Mouse (Mus musculus): ENCODE results near the gene Cacna1d. TPM values are rescaled to one million over a fixed set of nuclear protein-coding genes. Genes with fewer than 3 reads are reported as not detected.

The Cacna1d gene
- polyA plus RNA-seq, 1 experiment from 2014 or later: 10.1 TPM

DNA sequence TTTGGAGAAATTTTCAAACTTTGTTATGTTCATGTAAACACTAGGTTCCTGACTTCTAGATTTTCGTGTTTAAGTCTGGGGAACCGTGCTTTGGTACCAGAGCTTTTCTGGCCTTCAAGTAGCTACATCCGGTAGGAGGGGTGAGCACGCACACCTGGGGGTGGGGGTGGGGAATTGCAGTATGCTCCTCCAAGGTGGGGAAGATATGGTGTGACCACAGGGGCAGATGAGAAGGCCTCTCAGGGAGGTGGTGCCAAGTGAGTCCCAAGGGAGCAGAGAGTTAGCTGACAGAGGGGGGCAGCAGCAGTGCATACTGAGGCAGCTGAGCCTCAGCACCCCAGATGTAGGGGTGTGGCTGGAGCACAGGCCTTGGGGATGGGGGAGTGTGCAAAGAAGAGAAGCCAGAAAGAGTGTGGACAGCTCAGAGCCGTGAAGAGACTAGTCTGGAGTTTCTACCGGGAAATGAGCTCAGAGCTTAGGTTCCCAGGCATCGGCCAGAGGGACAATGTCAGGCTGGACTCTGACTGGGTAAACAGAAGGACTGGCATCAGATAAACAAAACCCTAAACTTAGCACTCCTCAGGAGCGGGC is 387.2 kb downstream of the Cacna1d start:
- H3K27ac ChIP-seq (replicated peaks; ENCODE audit: low read depth, low read length): no peak overlapping the region
- H3K4me1 ChIP-seq (ENCODE audit: control insufficient read depth, insufficient read depth, low read length): no peaks in the 10 kb centered on the region
- H3K4me3 ChIP-seq (replicated peaks; ENCODE audit: low read depth, low read length): no peak overlapping the region
- H3K27me3 ChIP-seq (ENCODE audit: control insufficient read depth, insufficient read depth, low read length): no peaks in the 10 kb centered on the region
- H3K4me2 ChIP-seq (ENCODE audit: low read length): no peak overlapping the region
- no peak overlapping the region for H3K9ac ChIP-seq (replicated peaks; ENCODE audit: low read length)
- DNase-seq: no peak
- no peaks in the 10 kb centered on the region for H3K9me3 ChIP-seq (ENCODE audit: control insufficient read depth, low read length)
- ATAC-seq (ENCODE audit: low FRiP score, low TSS enrichment): no peak
- 0 out of 2 replicates have a peak, but pooled peaks cover 5% of the 10 kb centered on the region for H3K36me3 ChIP-seq (ENCODE audit: control insufficient read depth, insufficient read depth, low read length)
- 77% methylated on average over 8 of the region's 8 CpGs for WGBS

DNA sequence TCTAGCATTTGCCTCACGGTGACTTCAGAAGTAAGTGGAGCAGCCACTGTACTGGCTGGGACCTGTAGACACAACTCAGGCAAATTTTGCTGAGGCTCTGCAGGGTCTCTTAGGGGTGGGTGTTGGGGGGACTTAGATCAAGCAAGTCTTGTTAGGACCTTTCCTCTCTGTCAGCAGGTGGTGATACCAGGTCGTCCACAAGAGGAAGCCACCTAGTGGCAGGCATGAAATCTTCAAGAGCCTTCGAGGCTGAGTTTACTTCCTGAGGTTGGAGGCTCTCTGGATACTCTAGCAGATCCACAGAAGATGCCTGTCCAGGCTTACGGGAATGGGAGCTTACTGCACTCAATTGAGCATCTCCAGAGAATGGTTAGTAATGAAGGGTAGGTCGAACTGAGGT is 394.0 kb downstream of the Cacna1d start:
- no peak overlapping the region for H3K9ac ChIP-seq (replicated peaks; ENCODE audit: low read length)
- 65% methylated on average over 5 of the region's 5 CpGs for WGBS
- H3K27me3 ChIP-seq (ENCODE audit: control insufficient read depth, insufficient read depth, low read length): no peaks in the 10 kb centered on the region
- H3K4me2 ChIP-seq (ENCODE audit: low read length): no peak overlapping the region
- H3K9me3 ChIP-seq (ENCODE audit: control insufficient read depth, low read length): no peaks in the 10 kb centered on the region
- no peak for ATAC-seq (ENCODE audit: low FRiP score, low TSS enrichment)
- no peaks in the 10 kb centered on the region for H3K4me1 ChIP-seq (ENCODE audit: control insufficient read depth, insufficient read depth, low read length)
- no peak overlapping the region for H3K27ac ChIP-seq (replicated peaks; ENCODE audit: low read depth, low read length)
- H3K36me3 ChIP-seq (ENCODE audit: control insufficient read depth, insufficient read depth, low read length): 0 out of 2 replicates have a peak, but pooled peaks cover 3% of the 10 kb centered on the region
- no peak overlapping the region for H3K4me3 ChIP-seq (replicated peaks; ENCODE audit: low read depth, low read length)
- peak; percentile 5 for DNase-seq

DNA sequence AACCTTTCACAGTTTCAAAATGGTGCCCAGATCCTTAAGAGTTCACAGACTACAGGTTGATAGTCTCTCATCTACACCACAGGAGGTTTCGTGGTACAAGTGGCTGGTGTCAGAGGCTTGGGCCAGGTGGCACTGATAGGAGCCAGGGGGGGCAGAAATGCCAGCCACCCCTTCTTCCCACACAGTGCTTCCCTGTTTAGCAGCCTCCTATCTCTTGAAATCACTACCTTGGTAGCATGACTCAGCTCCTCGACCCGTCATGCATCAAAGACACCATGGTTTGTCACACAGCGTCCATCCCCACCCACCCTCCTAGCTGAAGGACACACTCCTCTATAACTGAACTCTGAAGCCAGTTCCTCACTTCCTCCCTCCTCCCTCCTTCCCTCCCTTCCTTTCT is 398.8 kb downstream of the Cacna1d start:
- H3K4me1 ChIP-seq (ENCODE audit: control insufficient read depth, insufficient read depth, low read length): no peaks in the 10 kb centered on the region
- no peaks in the 10 kb centered on the region for H3K9me3 ChIP-seq (ENCODE audit: control insufficient read depth, low read length)
- no peak overlapping the region for H3K4me3 ChIP-seq (replicated peaks; ENCODE audit: low read depth, low read length)
- H3K9ac ChIP-seq (replicated peaks; ENCODE audit: low read length): no peak overlapping the region
- ATAC-seq (ENCODE audit: low FRiP score, low TSS enrichment) (no peak), DNase-seq (no peak)
- WGBS: 86% methylated on average over 4 of the region's 4 CpGs
- H3K27me3 ChIP-seq (ENCODE audit: control insufficient read depth, insufficient read depth, low read length): no peaks in the 10 kb centered on the region
- H3K27ac ChIP-seq (replicated peaks; ENCODE audit: low read depth, low read length): no peak overlapping the region
- H3K4me2 ChIP-seq (ENCODE audit: low read length): no peak overlapping the region
- 0 out of 2 replicates have a peak, but pooled peaks cover 2% of the 10 kb centered on the region for H3K36me3 ChIP-seq (ENCODE audit: control insufficient read depth, insufficient read depth, low read length)

- Histone ChIP-seq H3K9ac (replicated peaks; ENCODE audit: low read length) (no peak overlapping the region), H3K4me3 (replicated peaks; ENCODE audit: low read depth, low read length) (no peak overlapping the region), H3K4me1 (ENCODE audit: control insufficient read depth, insufficient read depth, low read length) (no peaks in the 10 kb centered on the region), H3K27me3 (ENCODE audit: control insufficient read depth, insufficient read depth, low read length) (no peaks in the 10 kb centered on the region), H3K36me3 (ENCODE audit: control insufficient read depth, insufficient read depth, low read length) (0 out of 2 replicates have a peak, but pooled peaks cover 2% of the 10 kb centered on the region), H3K4me2 (ENCODE audit: low read length) (no peak overlapping the region), H3K9me3 (ENCODE audit: control insufficient read depth, low read length) (no peaks in the 10 kb centered on the region), H3K27ac (replicated peaks; ENCODE audit: low read depth, low read length) (no peak overlapping the region)
- ATAC-seq (ENCODE audit: low FRiP score, low TSS enrichment): no peak
- DNase-seq: no peak
- WGBS: 89% methylated on average over 2 of the region's 2 CpGs
Observed at GRCm38 (mm10) chr14:30092021-30092420, 399.2 kb downstream of the Cacna1d start.

DNA sequence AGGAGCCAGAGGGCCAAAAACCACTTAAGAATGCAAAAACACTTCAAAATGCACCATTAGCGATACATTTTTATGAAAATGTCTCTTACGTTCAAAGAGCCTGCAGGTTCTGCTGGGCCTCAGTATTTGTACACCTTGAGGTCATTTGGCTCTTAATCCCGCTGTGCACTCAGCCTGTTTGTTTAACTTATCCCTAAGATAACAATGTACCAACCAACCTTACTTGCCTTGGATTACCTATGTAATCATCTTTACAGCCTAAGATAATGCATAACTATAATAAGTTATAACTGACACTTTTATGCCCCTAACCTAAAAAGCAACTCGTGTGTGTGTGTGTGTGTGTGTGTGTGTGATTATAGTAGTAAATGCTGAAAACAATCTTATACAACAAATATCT is 411.5 kb downstream of the Cacna1d start:
- H3K36me3 ChIP-seq (ENCODE audit: control insufficient read depth, insufficient read depth, low read length): peaks cover 9% of the 10 kb centered on the region; the same call in 1 of the 2 replicates
- no peak overlapping the region for H3K9ac ChIP-seq (replicated peaks; ENCODE audit: low read length)
- ATAC-seq (ENCODE audit: low FRiP score, low TSS enrichment) (no peak), DNase-seq (no peak)
- no peaks in the 10 kb centered on the region for H3K4me1 ChIP-seq (ENCODE audit: control insufficient read depth, insufficient read depth, low read length)
- H3K27me3 ChIP-seq (ENCODE audit: control insufficient read depth, insufficient read depth, low read length): no peaks in the 10 kb centered on the region
- no peak overlapping the region for H3K27ac ChIP-seq (replicated peaks; ENCODE audit: low read depth, low read length)
- no peak overlapping the region for H3K4me2 ChIP-seq (ENCODE audit: low read length)
- H3K4me3 ChIP-seq (replicated peaks; ENCODE audit: low read depth, low read length): no peak overlapping the region
- no peaks in the 10 kb centered on the region for H3K9me3 ChIP-seq (ENCODE audit: control insufficient read depth, low read length)
- WGBS: 81% methylated on average over 4 of the region's 4 CpGs

- ATAC-seq (ENCODE audit: low FRiP score, low TSS enrichment): no peak
- no peak overlapping the region for H3K27ac ChIP-seq (replicated peaks; ENCODE audit: low read depth, low read length)
- 81% methylated on average over 15 of the region's 15 CpGs for WGBS
Observed at GRCm38 (mm10) chr14:30078115-30078808, 413.0 kb downstream of the Cacna1d start.

GRCm38 (mm10) chr14:30075268-30075887 is 415.9 kb downstream of the Cacna1d start:
- ATAC-seq (ENCODE audit: low FRiP score, low TSS enrichment): no peak
- H3K4me1 ChIP-seq (ENCODE audit: control insufficient read depth, insufficient read depth, low read length): no peaks in the 10 kb centered on the region
- no peak overlapping the region for H3K4me3 ChIP-seq (replicated peaks; ENCODE audit: low read depth, low read length)
- no peak for DNase-seq
- H3K36me3 ChIP-seq (ENCODE audit: control insufficient read depth, insufficient read depth, low read length): peaks cover 18% of the 10 kb centered on the region; the same call in 1 of the 2 replicates
- H3K4me2 ChIP-seq (ENCODE audit: low read length): no peak overlapping the region
- H3K27me3 ChIP-seq (ENCODE audit: control insufficient read depth, insufficient read depth, low read length): no peaks in the 10 kb centered on the region
- no peak overlapping the region for H3K27ac ChIP-seq (replicated peaks; ENCODE audit: low read depth, low read length)
- H3K9me3 ChIP-seq (ENCODE audit: control insufficient read depth, low read length): no peaks in the 10 kb centered on the region
- H3K9ac ChIP-seq (replicated peaks; ENCODE audit: low read length): no peak overlapping the region
- 86% methylated on average over 7 of the region's 7 CpGs for WGBS

More at GRCm38 (mm10) chr14:30078115-30078808, 413.0 kb downstream of the Cacna1d start:
- Histone ChIP-seq H3K9me3 (ENCODE audit: control insufficient read depth, low read length) (no peaks in the 10 kb centered on the region), H3K4me3 (replicated peaks; ENCODE audit: low read depth, low read length) (no peak overlapping the region), H3K27me3 (ENCODE audit: control insufficient read depth, insufficient read depth, low read length) (no peaks in the 10 kb centered on the region), H3K9ac (replicated peaks; ENCODE audit: low read length) (no peak overlapping the region), H3K4me1 (ENCODE audit: control insufficient read depth, insufficient read depth, low read length) (no peaks in the 10 kb centered on the region), H3K36me3 (ENCODE audit: control insufficient read depth, insufficient read depth, low read length) (peaks cover 9% of the 10 kb centered on the region; the same call in 1 of the 2 replicates), H3K4me2 (ENCODE audit: low read length) (no peak overlapping the region)
- DNase-seq: no peak

DNA sequence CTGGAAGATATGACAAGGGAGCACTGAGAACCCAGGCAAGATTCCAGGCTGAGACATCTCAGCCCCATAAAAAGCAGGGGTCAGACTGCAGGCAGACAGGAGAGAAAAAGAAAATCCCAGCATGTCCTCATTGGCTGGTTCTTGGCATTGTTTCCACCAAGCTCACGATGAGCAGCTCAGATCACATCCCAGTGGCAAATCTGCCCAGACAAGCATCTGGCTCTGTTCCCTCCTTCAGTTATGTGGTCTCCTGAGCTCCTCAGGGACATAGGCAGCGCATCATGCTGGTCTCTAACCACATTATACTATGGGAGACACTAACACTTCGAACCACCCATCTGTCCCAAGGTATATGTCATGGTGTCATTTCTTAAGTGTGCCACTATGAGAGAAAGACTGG is 422.7 kb downstream of the Cacna1d start:
- no peak for DNase-seq
- ATAC-seq (ENCODE audit: low FRiP score, low TSS enrichment): no peak
- H3K36me3 ChIP-seq (ENCODE audit: control insufficient read depth, insufficient read depth, low read length): peaks cover 8% of the 10 kb centered on the region; the same call in 1 of the 2 replicates
- H3K9ac ChIP-seq (replicated peaks; ENCODE audit: low read length): no peak overlapping the region
- H3K9me3 ChIP-seq (ENCODE audit: control insufficient read depth, low read length): no peaks in the 10 kb centered on the region
- H3K4me3 ChIP-seq (replicated peaks; ENCODE audit: low read depth, low read length): no peak overlapping the region
- 65% methylated on average over 3 of the region's 3 CpGs for WGBS
- H3K4me1 ChIP-seq (ENCODE audit: control insufficient read depth, insufficient read depth, low read length): no peaks in the 10 kb centered on the region
- no peak overlapping the region for H3K4me2 ChIP-seq (ENCODE audit: low read length)
- H3K27me3 ChIP-seq (ENCODE audit: control insufficient read depth, insufficient read depth, low read length): no peaks in the 10 kb centered on the region
- no peak overlapping the region for H3K27ac ChIP-seq (replicated peaks; ENCODE audit: low read depth, low read length)

All from midbrain, embryonic 14.5 days (tissue).